Mouse (Mus musculus) testis, adult 2 months (tissue): ENCODE results near the gene Mrpl14. TPM values are rescaled to one million over a fixed set of nuclear protein-coding genes. Genes with fewer than 3 reads are reported as not detected.
A peak's percentile ranks its signal among the peaks of the same experiment; 100 is the strongest.

ENCODE experiments used
- H3K27ac ChIP-seq: fragments of 200-500 bp; 2 replicates; pipeline ENCODE4 v1.5.1; 2012; ENCODE audit warnings: low read depth, low read length; ENCODE audit not compliant: control insufficient read depth, insufficient read depth
- H3K27me3 ChIP-seq: fragments of 200-500 bp; 2 replicates; pipeline ENCODE4 v1.6.1; 2012; ENCODE audit warnings: mild to moderate bottlenecking, low read length, moderate library complexity; ENCODE audit not compliant: control insufficient read depth, insufficient read depth
- H3K36me3 ChIP-seq: fragments of 200-500 bp; 2 replicates; pipeline ENCODE4 v1.6.1; 2012; ENCODE audit warnings: mild to moderate bottlenecking, low read length; ENCODE audit not compliant: control insufficient read depth, insufficient read depth
- H3K4me1 ChIP-seq: fragments of 200-500 bp; 2 replicates; pipeline ENCODE4 v1.6.1; 2012; ENCODE audit warnings: low read length; ENCODE audit not compliant: control insufficient read depth, insufficient read depth
- H3K4me3 ChIP-seq: fragments of 200-500 bp; 2 replicates; pipeline ENCODE4 v1.5.1; 2012; ENCODE audit warnings: low read depth, mild to moderate bottlenecking, low read length, moderate library complexity, mixed read lengths; ENCODE audit not compliant: control insufficient read depth
- CTCF ChIP-seq: fragments of 200-500 bp; IDR thresholded peaks from 2 replicates; pipeline ENCODE4 v1.5.1; 2012; ENCODE audit warnings: low read depth, mild to moderate bottlenecking, inconsistent platforms, low read length, moderate library complexity; ENCODE audit not compliant: control insufficient read depth, insufficient read depth, insufficient replicate concordance
- POLR2A ChIP-seq: fragments of 200-500 bp; IDR thresholded peaks from 2 replicates; pipeline ENCODE4 v1.6.1; 2012; ENCODE audit warnings: low read depth, mild to moderate bottlenecking, inconsistent platforms, low read length, moderate library complexity; ENCODE audit not compliant: control insufficient read depth
- polyA plus RNA-seq: library from polyadenylated mRNA; depleted of rRNA; stranded (reverse); fragments of >200 nt; gene quantifications from 2 replicates; pipeline ENCODE4 v1.2.3, GENCODE M21; 2012

Mrpl14 gene
- polyA plus RNA-seq, 1 experiment = 15.4 TPM

DNA sequence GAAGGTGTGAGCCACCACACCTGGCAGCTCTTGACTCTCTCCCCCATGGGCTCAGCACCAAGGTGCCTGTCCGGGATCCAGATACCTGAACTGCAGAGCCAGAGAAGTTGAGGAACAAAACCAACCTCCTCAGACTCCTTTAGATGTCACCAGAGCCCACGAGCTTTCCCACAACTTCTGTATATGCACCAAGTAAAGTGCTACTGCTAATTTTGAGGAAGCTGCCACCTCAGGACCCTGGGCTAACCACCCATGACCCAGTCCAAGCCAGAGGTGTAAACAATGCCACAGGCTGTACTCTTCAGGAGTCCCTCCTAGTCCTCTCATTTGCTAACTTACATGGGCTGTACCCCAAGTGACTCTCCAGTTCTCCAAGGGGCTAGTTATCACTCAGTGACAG, 13.5 kb upstream of the Mrpl14 start:
- no peak for TF ChIP-seq CTCF
- TF ChIP-seq POLR2A = no peak
- Histone ChIP-seq H3K27ac (no peak overlapping the region), H3K4me1 (no peaks in the 10 kb centered on the region), H3K27me3 (no peaks in the 10 kb centered on the region), H3K4me3 (no peak overlapping the region), H3K36me3 (no peaks in the 10 kb centered on the region)

DNA sequence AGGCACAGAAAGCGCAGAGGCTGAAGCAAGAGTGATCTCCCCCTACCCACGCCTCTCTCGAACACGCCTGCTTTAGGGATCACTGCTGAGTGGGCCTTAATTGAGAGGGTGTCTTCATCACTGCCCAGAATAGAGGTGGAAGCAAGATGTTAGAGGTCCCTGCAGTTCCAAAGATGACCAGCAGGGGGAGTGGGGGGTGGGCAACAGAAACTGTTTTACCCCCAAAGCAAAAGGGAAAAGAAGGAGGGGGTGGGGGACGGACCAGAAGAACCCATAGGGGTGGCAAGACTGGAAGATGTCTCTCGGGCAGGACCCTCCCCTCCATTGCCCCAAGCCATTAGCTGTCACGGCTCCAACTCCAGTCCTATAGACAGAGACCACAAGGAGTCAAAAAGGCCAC, 8.0 kb upstream of the Mrpl14 start:
- H3K27me3 ChIP-seq = no peaks in the 10 kb centered on the region
- no peak overlapping the region for H3K4me3 ChIP-seq
- no peaks in the 10 kb centered on the region for H3K36me3 ChIP-seq
- TF ChIP-seq CTCF (peak; percentile 76), POLR2A (no peak)
- H3K4me1 ChIP-seq = peaks cover 3% of the 10 kb centered on the region; the same call in 1 of the 2 replicates
- no peak overlapping the region for H3K27ac ChIP-seq

DNA sequence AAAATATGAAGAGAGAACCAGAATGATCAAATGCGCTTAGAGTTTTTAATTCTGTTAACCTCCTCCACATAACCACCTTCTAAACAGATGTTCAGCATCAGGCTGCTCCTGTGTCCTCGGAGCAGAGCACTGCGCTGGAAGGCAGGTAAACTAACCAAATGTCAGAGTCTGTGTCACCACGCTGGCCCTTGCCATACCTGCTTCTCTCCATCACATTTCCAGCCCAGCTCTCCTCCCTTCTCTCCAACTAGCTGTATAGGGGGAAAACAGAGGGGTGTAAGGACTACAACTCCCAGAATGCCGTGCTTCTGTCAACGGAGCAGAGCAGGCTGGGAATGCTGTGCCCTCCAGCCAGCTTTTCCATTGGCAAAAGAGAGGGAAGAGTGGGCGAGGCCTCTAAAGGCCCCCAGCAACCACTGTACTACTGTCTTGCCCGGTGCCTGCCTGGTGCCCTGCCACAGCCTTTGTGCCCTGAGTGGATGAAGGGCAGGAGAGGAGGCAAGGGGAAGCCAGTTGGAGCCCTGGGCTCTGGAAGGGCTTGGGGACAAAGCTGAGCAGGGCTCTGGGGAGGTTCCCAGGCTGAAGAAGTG, 5.6 kb upstream of the Mrpl14 start:
- Histone ChIP-seq H3K4me3 (no peak overlapping the region), H3K4me1 (peaks cover 8% of the 10 kb centered on the region; the same call in 1 of the 2 replicates), H3K27ac (no peak overlapping the region), H3K36me3 (no peaks in the 10 kb centered on the region), H3K27me3 (no peaks in the 10 kb centered on the region)
- TF ChIP-seq POLR2A (no peak), CTCF (no peak)

DNA sequence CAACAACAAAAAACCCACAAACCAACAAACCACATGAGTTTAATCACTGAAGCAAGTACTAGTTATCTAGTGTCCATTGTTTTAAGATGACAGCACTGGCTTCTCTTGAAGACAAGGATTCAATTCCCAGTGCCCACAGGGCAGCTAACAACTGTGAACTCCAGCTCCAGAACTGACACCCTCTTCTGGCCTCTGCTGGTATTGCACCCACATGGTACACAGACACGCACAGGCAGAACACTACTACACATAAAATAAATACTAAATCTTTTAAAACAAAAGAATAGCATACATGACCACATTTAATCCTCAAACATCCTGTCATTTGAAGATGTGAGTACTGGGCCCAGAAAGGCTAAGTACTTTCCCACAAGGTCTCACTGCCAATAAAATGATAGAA, 4.5 kb upstream of the Mrpl14 start:
- H3K27me3 ChIP-seq = no peaks in the 10 kb centered on the region
- H3K4me1 ChIP-seq = peaks cover 15% of the 10 kb centered on the region

DNA sequence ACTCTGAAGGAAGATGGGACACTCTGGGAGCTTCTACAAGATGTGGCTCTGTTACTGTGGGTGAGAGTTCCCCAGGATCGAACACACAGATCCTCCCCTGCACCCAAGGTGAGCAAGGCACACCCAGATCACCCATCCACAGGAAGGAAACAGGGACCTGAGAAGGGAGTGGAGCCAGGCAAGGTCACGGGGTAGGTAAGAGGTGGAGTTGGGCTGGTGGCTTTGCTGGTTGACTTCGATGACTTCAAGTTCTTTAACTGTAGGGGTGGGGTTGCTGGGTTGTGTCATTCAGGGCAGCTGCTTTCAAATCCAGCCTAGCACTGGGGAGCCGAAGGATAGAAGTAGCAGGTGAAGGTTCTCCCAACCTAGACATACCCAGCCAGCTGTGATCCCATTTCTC, 3.3 kb upstream of the Mrpl14 start:
- Histone ChIP-seq H3K4me1 (peaks cover 20% of the 10 kb centered on the region), H3K27me3 (no peaks in the 10 kb centered on the region), H3K4me3 (no peak overlapping the region), H3K27ac (no peak overlapping the region), H3K36me3 (no peaks in the 10 kb centered on the region)
- TF ChIP-seq POLR2A = no peak
- TF ChIP-seq CTCF = no peak

More for the DNA sequence above, 4.5 kb upstream of the Mrpl14 start:
- Histone ChIP-seq H3K36me3 (no peaks in the 10 kb centered on the region), H3K4me3 (no peak overlapping the region), H3K27ac (no peak overlapping the region)
- TF ChIP-seq POLR2A (no peak), CTCF (peak; percentile 63; the same call in 1 of the 2 replicates)

DNA sequence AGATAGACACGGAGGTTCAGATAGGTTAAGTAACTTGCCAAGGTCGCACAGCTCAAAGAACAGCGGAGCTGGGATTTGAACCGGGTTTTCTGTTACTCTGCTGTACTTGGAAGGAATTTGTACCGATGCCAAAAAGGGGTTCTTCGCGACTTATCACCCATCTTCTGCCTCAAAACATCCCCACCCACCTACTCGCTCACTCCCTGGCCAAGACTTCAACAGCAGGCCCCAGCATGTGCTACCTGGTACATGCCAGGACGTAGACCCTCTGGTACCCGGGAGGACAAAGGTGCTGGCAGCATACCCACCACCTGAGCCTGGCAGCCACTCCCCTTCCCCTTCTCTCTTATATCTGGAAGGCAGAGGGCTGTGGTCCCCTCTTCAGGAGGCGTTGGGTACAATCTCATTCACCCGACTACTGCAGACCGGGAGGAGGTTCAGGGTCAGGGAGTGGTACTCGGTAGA, 1.4 kb upstream of the Mrpl14 start:
- no peaks in the 10 kb centered on the region for H3K27me3 ChIP-seq
- no peak overlapping the region for H3K4me3 ChIP-seq
- no peaks in the 10 kb centered on the region for H3K36me3 ChIP-seq
- TF ChIP-seq CTCF (no peak), POLR2A (no peak)
- peaks cover 20% of the 10 kb centered on the region for H3K4me1 ChIP-seq
- H3K27ac ChIP-seq = no peak overlapping the region

DNA sequence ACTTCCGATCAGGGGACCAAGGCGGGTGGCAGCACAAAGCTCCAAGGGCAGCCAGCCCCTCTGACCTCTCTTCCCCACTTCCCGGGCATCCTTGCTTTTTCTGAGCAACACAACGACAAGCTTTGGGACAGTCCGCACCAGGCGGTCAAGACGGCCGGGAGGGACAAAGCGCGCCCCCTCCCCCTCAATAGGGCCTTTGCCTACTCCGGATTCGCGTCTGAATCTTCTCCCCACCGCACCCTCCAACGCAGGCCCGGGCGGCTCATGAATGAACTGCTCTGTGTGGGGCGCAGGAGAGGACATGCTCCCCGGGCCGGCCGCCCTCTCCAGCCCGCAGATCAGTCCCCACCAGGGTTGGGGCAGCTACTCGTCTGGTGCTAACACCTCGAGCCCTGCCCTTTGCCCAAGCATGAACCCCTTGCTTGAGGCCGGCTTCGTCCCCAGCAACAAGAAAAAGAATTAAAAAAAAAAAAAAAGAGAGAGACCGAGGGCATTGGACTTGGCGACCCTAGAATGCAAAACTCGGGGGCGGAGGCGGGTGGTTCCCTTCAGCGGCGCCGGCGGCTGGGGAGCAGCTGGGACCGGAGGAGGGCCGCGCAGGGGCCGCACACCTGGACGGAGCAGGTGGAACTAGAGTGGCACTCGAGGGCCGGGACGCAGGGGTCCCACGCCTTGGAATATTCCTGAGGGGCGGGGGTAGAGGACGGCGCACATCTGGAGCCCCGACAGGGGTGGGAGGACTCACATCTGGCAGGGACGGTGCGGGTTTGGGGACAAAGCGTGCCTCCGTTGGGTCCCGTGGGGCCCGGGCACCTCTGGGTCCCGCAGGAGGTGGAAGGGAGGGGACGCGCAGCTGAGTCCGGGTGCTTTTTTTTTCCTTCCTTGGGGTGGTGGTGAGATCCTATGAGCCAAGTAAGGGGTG, 690 bp upstream of the Mrpl14 start:
- H3K4me1 ChIP-seq = peaks cover 20% of the 10 kb centered on the region
- H3K27ac ChIP-seq = no peak overlapping the region
- no peaks in the 10 kb centered on the region for H3K36me3 ChIP-seq
- H3K27me3 ChIP-seq = no peaks in the 10 kb centered on the region
- H3K4me3 ChIP-seq = peak overlapping the region; percentile 81
- TF ChIP-seq CTCF (no peak), POLR2A (no peak)
